Mouse (Mus musculus): ENCODE measurements around the gene Zfp335.
A peak's percentile ranks its signal among the peaks of the same experiment; 100 is the strongest.

Zfp335 gene

GRCm38 (mm10) chr2:164911086-164912048, at the start of gene Zfp335:
Zfp335 (minus strand) TSS chr2:164911757.
- ATAC-seq (ENCODE audit: insufficient number of reproducible peaks, low FRiP score, low TSS enrichment) = peak; percentile 84

GRCm38 (mm10) chr2:164960716-164961441, 49.3 kb upstream of the Zfp335 start, which contains the start of gene Slc12a5:
Slc12a5 (plus strand) TSS chr2:164960802.
- ATAC-seq (ENCODE audit: insufficient number of reproducible peaks, low FRiP score, low TSS enrichment) = peak; percentile 46; the same call in 1 of the 2 replicates

GRCm38 (mm10) chr2:164957548-164958315, 46.2 kb upstream of the Zfp335 start:
- no peak for ATAC-seq (ENCODE audit: insufficient number of reproducible peaks, low FRiP score, low TSS enrichment)

GRCm38 (mm10) chr2:164956195-164956594, 44.6 kb upstream of the Zfp335 start:
- ATAC-seq (ENCODE audit: insufficient number of reproducible peaks, low FRiP score, low TSS enrichment) = no peak

GRCm38 (mm10) chr2:164955725-164956124, 44.2 kb upstream of the Zfp335 start:
- no peak for ATAC-seq (ENCODE audit: insufficient number of reproducible peaks, low FRiP score, low TSS enrichment)

- ATAC-seq (ENCODE audit: insufficient number of reproducible peaks, low FRiP score, low TSS enrichment) = peak; percentile 77; the same call in 1 of the 2 replicates
Measured at GRCm38 (mm10) chr2:164953224-164953623, 41.7 kb upstream of the Zfp335 start.

- no peak for ATAC-seq (ENCODE audit: insufficient number of reproducible peaks, low FRiP score, low TSS enrichment)
Measured at GRCm38 (mm10) chr2:164952448-164952847, 40.9 kb upstream of the Zfp335 start.

GRCm38 (mm10) chr2:164951745-164952144, 40.2 kb upstream of the Zfp335 start:
- no peak for ATAC-seq (ENCODE audit: insufficient number of reproducible peaks, low FRiP score, low TSS enrichment)

- no peak for ATAC-seq (ENCODE audit: insufficient number of reproducible peaks, low FRiP score, low TSS enrichment)
Measured at GRCm38 (mm10) chr2:164950501-164950900, 38.9 kb upstream of the Zfp335 start.

GRCm38 (mm10) chr2:164948962-164949361, 37.4 kb upstream of the Zfp335 start:
- ATAC-seq (ENCODE audit: insufficient number of reproducible peaks, low FRiP score, low TSS enrichment) = no peak

GRCm38 (mm10) chr2:164947930-164948329, 36.4 kb upstream of the Zfp335 start:
- no peak for ATAC-seq (ENCODE audit: insufficient number of reproducible peaks, low FRiP score, low TSS enrichment)

- ATAC-seq (ENCODE audit: insufficient number of reproducible peaks, low FRiP score, low TSS enrichment) = no peak
Measured at GRCm38 (mm10) chr2:164947506-164947905, 35.9 kb upstream of the Zfp335 start.

- no peak for ATAC-seq (ENCODE audit: insufficient number of reproducible peaks, low FRiP score, low TSS enrichment)
Measured at GRCm38 (mm10) chr2:164942692-164943290, 31.2 kb upstream of the Zfp335 start.

- no peak for ATAC-seq (ENCODE audit: insufficient number of reproducible peaks, low FRiP score, low TSS enrichment)
Measured at GRCm38 (mm10) chr2:164940140-164940830, 28.7 kb upstream of the Zfp335 start, which contains the start of gene Mmp9. Mmp9 (plus strand) TSS chr2:164940780.

GRCm38 (mm10) chr2:164939106-164939505, 27.5 kb upstream of the Zfp335 start:
- ATAC-seq (ENCODE audit: insufficient number of reproducible peaks, low FRiP score, low TSS enrichment) = no peak

- peak; percentile 84 for ATAC-seq (ENCODE audit: insufficient number of reproducible peaks, low FRiP score, low TSS enrichment)
Measured at GRCm38 (mm10) chr2:164938146-164939091, 26.9 kb upstream of the Zfp335 start.

- no peak for ATAC-seq (ENCODE audit: insufficient number of reproducible peaks, low FRiP score, low TSS enrichment)
Measured at GRCm38 (mm10) chr2:164935991-164936390, 24.4 kb upstream of the Zfp335 start.

- no peak for ATAC-seq (ENCODE audit: insufficient number of reproducible peaks, low FRiP score, low TSS enrichment)
Measured at GRCm38 (mm10) chr2:164933534-164933933, 22.0 kb upstream of the Zfp335 start.

Measured in cerebellum, adult (tissue).